Mouse (Mus musculus) WW6 (cell line): ENCODE data around the gene F13a1.

Source experiments
- DNase-seq: peaks from one replicate; pipeline ENCODE4 v3.0.0-alpha.2; 2013; ENCODE audit warnings: low read depth, low spot score

F13a1 gene

GRCm38 (mm10) chr13:37050126-37050525 lies at the start of gene F13a1:
F13a1 (minus strand) TSS chr13:37050244.
- no peak for DNase-seq

GRCm38 (mm10) chr13:37091620-37092019 lies 41.6 kb upstream of the F13a1 start:
- DNase-seq: no peak

GRCm38 (mm10) chr13:37089104-37089503 lies 39.1 kb upstream of the F13a1 start:
- no peak for DNase-seq

- DNase-seq: no peak
Observed at GRCm38 (mm10) chr13:37081506-37082241, 31.6 kb upstream of the F13a1 start.

GRCm38 (mm10) chr13:37071390-37071789 lies 21.3 kb upstream of the F13a1 start:
- no peak for DNase-seq

GRCm38 (mm10) chr13:37070824-37071223 lies 20.8 kb upstream of the F13a1 start:
- DNase-seq: no peak

GRCm38 (mm10) chr13:37060810-37061209 lies 10.8 kb upstream of the F13a1 start:
- no peak for DNase-seq

GRCm38 (mm10) chr13:37056662-37057061 lies 6.6 kb upstream of the F13a1 start:
- DNase-seq: no peak

- no peak for DNase-seq
Observed at GRCm38 (mm10) chr13:37049631-37050030, 413 bp downstream of the F13a1 start.

- DNase-seq: no peak
Observed at GRCm38 (mm10) chr13:37049018-37049417, 1.0 kb downstream of the F13a1 start.

GRCm38 (mm10) chr13:37045005-37045404 lies 5.0 kb downstream of the F13a1 start:
- DNase-seq: no peak

- DNase-seq: no peak
Observed at GRCm38 (mm10) chr13:37034745-37035144, 15.3 kb downstream of the F13a1 start.

GRCm38 (mm10) chr13:37025996-37026579 lies 24.0 kb downstream of the F13a1 start:
- DNase-seq: no peak

GRCm38 (mm10) chr13:37021575-37021974 lies 28.5 kb downstream of the F13a1 start:
- no peak for DNase-seq

- DNase-seq: no peak
Observed at GRCm38 (mm10) chr13:37010771-37011170, 39.3 kb downstream of the F13a1 start.

- no peak for DNase-seq
Observed at GRCm38 (mm10) chr13:37006224-37006623, 43.8 kb downstream of the F13a1 start.

GRCm38 (mm10) chr13:36999210-36999705 lies 50.8 kb downstream of the F13a1 start:
- no peak for DNase-seq

- DNase-seq: no peak
Observed at GRCm38 (mm10) chr13:36993593-36993992, 56.5 kb downstream of the F13a1 start.

GRCm38 (mm10) chr13:36988392-36988791 lies 61.7 kb downstream of the F13a1 start:
- DNase-seq: no peak

- no peak for DNase-seq
Observed at GRCm38 (mm10) chr13:36973016-36973415, 77.0 kb downstream of the F13a1 start.

GRCm38 (mm10) chr13:36972226-36972625 lies 77.8 kb downstream of the F13a1 start:
- no peak for DNase-seq

- no peak for DNase-seq
Observed at GRCm38 (mm10) chr13:36962926-36963325, 87.1 kb downstream of the F13a1 start.

GRCm38 (mm10) chr13:36958996-36959395 lies 91.0 kb downstream of the F13a1 start:
- DNase-seq: no peak
